Mouse (Mus musculus) skeletal muscle tissue, adult 2 months (tissue): ENCODE measurements at regions not wholly inside any gene's neighbourhood (a gene's known extent, or its start where the extent isn't known, plus 50 kb on each side); places are given as distances from the start of the nearest gene placed in this dataset.

Source experiments
- DNase-seq: peaks from one replicate; pipeline ENCODE4 v3.0.0-alpha.2; 2012; ENCODE audit warnings: low read depth, low spot score

DNA sequence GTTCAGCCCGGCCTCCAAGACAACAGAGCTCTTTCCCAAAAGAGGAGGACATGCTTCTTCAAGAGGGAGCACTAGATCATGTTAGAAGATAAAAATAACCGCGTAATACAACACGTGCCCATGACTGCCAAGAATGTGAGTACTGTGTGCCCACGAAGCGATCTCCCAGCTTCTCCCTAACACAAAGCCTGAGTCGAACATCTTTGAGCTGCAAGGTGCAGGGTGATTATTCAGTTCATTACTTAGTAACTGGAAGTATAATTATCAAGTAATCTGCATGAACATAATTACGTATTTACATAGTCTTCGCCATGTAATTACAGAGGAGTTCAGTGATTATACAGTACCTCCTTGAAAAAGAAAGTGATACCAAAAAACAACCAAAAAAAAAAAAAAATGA lies 269.7 kb downstream of the Efnb2 start:
- DNase-seq: no peak

DNA sequence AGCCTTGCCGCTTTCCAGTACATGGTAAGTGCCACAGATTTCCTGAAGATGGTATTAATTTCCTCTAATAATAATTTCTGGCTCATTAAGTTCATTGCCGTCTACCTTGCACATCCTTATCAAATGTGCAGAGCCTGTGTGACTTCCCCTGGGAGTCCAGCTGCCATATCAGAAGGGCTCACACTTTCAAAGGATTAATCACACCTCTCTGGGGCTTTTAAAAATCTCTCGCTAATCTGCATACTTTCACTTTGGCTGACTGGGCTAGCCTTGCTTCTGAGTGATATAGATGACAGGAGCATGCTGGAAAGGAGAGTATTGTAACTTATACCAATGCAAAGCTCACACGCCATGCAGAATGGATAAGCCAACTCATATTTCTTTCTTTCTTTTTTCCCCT lies 282.8 kb downstream of the Efnb2 start:
- no peak for DNase-seq

- DNase-seq: no peak
These were observed 284.3 kb downstream of the Efnb2 start for GRCm38 (mm10) chr8:8376791-8377190.

DNA sequence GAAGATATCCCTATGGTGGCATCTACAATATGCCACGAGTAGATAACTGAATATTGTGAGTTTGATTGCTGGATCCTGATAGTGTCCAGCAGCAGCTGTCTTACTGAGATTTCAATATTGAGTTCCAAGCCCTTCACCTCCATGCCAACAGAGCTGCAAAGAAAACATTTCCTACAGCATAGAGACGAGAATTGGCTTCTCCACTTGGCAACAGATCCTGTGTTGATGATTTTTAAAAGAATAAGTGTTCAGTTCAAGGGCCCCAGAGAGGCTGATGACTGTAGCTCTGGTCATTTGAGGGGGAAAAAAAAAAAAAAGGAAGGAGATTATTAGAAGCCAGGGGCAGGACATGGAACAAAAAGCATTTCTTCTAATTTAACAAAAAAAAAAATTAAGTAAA lies 284.7 kb downstream of the Efnb2 start:
- DNase-seq: peak; percentile 12

DNA sequence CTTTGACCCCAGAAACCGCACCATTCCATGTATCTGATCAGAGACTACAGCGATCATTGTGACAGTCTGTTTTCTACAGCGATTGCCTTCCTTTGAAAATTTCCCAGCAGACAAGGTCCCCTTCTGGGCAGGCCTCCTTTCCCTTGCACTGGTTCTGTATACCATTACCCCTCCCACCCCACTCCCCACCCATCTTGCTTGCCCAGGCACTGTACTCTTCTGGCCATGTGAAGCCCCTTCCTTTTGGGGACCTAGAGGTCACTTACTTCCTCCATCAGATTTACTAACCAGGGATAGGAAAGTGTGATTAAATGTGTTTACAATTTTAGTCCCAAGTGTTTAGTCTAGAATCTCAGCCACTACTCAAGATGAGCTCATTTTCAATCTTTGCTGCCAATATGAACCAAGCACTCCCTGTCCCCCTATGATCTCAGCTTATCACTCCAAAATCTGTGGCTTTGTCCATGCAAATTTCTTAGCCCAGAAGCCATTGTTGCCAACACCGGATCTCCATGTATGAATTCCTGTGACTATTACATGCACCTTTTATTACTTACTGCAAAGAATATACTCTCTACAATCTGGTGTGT lies 293.7 kb downstream of the Efnb2 start:
- peak; percentile 21 for DNase-seq

DNA sequence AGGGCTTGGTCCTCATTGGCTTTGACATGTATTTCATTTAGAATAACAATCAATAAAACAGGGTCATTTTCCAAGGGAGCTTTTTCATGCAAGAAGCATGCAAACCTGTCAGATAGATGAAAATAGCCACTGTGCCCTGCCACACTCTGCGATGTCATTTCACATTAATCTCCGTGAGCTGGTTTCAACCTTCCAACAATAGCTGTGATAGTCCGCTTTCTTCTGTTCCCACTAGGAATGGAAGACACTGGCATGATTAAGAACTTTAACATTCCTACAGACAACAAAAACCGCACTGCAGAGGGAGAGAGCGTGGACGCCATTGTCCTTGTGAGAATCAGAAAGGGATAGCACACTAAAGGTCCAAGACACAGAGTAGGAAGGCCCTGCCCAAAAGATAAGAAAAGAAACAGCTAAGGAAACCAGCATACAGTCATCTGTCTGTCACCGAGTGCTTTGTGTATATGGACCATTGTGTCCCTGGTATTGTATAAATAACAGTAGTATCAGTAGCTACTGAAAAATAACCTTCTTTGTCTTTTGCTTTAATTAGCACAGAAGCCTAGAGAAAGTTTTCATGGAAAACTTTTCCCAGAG lies 299.0 kb downstream of the Efnb2 start:
- no peak for DNase-seq

DNA sequence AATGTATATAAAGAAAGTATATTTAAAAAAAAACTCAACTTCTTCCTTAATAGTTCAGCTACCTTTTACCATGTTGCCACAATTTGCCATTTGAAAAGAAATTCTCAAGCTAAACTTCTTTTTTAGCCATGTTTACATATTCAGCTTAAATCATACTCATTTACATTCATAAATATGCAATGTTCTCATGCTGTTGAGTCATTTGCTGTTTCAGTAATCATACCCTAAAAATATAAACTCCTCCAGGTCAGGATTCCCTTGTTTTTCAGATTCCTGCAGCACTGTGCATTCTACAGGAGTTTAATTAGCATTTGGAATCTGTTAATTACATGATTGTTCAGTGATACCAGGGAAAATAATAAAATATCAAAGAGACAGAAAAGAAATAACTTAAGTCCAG lies 300.5 kb downstream of the Efnb2 start:
- no peak for DNase-seq

- no peak for DNase-seq
These were observed 306.1 kb downstream of the Efnb2 start for GRCm38 (mm10) chr8:8354977-8355376.

GRCm38 (mm10) chr8:8344661-8345060 lies 316.4 kb downstream of the Efnb2 start:
- no peak for DNase-seq

GRCm38 (mm10) chr8:8335256-8335972 lies 325.6 kb downstream of the Efnb2 start:
- no peak for DNase-seq

GRCm38 (mm10) chr8:8334515-8334914 lies 326.5 kb downstream of the Efnb2 start:
- DNase-seq: peak; percentile 21

- DNase-seq: peak; percentile 31
These were observed 329.8 kb downstream of the Efnb2 start for GRCm38 (mm10) chr8:8331249-8331648.

GRCm38 (mm10) chr8:8328010-8328666 lies 332.9 kb downstream of the Efnb2 start:
- DNase-seq: no peak

DNA sequence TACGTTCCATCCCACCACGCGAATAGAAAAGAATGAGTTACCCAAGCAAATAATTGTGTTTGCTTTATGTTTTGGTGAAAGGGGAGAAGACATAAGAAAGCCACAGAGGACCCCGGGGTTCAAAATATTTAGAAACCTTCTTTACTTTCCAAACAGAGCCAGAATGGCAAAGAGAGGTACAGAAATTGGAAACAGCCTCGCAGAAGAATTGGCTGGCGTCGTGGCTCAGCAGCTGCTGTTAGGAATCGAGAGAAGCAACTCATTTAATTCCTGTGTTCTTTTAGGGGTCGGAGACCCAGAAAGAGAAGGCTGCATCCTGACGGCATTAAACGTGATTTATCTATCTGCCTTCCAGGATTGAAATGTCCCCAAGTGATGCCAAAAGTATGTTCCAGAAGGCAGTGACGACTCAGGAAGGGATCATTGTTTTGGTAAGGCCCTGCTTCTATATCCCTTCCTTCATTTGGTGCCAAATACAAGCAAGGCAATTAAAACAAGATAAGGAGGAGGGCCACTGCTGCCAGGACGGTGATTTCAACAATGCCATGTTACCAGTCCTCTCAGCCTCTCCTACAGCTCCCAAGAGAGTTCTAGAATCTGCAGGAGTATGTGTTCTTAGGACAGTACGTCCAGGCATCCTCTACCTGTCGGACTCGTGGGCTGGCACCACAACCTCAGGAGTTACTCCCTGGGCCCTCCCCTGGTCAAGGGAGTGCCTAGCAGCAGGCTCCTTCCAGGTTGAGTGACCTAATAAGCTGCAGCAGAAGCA lies 334.8 kb downstream of the Efnb2 start:
- DNase-seq: no peak

DNA sequence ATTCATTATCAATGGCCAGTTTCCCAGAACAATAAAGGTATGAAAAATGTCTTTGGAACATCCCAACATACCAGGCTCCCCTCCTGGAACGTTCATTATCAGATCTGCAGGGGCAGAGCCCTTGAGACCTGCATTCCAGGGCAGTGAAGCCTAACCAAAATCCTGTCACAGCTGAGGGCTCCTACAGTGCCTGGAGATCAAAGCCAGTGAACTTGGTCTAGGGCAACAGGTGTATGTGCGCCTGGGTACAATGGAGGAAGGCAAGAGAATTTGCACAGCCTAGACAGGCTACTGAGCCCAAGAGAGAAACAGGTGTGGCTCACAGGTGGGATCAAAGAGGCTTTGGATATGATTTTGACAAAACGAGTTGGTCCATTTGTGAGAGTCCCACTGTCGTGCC lies 335.6 kb downstream of the Efnb2 start:
- no peak for DNase-seq

- DNase-seq: no peak
These were observed 336.5 kb downstream of the Efnb2 start for GRCm38 (mm10) chr8:8324520-8324919.

DNA sequence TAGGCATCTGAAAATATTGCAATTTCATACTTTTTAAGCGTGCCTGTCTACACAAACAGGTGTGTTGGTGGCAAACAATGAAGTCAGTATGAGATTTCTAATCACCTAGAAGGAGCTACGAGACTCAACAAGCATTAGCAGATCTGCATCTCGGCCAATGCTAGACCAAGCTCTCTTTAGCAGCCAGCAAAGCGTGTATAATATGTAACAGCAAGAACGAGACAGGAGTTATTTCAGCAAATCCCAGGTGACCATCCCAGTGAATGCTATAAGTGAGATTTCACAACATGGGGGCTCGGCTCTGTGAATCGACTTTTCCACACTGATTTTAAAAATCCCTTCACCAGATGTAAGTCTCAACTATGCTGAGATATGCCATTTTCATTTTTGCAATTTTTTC lies 352.8 kb downstream of the Efnb2 start:
- DNase-seq: no peak

- no peak for DNase-seq
These were observed 353.6 kb downstream of the Efnb2 start for GRCm38 (mm10) chr8:8307487-8307886.

GRCm38 (mm10) chr8:8299965-8300767 lies 360.9 kb downstream of the Efnb2 start:
- DNase-seq: peak; percentile 67

- no peak for DNase-seq
These were observed 368.3 kb downstream of the Efnb2 start for GRCm38 (mm10) chr8:8292577-8293247.
